Mouse (Mus musculus) liver, embryonic 11.5 days (tissue): ENCODE results near the gene Mageb1. TPM values are rescaled to one million over a fixed set of nuclear protein-coding genes. Genes with fewer than 3 reads are reported as not detected.
"Not testable (repeated sequence)": the region's sequence is repeated elsewhere in the genome, so short reads cannot be mapped to it uniquely, and the experiment has no call there.

Experiments
- ATAC-seq: fragments of 200-750 bp; cut with Nextera tagmentation; replicated peaks from 2 replicates; pipeline ENCODE4 v1.8.0; 2017; ENCODE audit warnings: moderate number of reproducible peaks, mild to moderate bottlenecking, moderate TSS enrichment, moderate library complexity; ENCODE audit not compliant: low FRiP score
- DNase-seq: peaks from one replicate; pipeline ENCODE4 v3.0.0-alpha.2; 2017; ENCODE audit warnings: low spot score
- H3K27ac ChIP-seq: fragments of 300-500 bp; sonication (generic); 2 replicates; pipeline ENCODE4 v1.5.1; 2014; ENCODE audit warnings: mild to moderate bottlenecking, low read depth, low read length, control low read depth
- H3K27me3 ChIP-seq: fragments of 300-500 bp; sonication (generic); replicated peaks from 2 replicates; pipeline ENCODE4 v1.6.1; 2014; ENCODE audit warnings: low read length, mixed read lengths; ENCODE audit not compliant: control insufficient read depth, insufficient read depth
- H3K36me3 ChIP-seq: fragments of 300-500 bp; sonication (generic); 2 replicates; pipeline ENCODE4 v1.6.1; 2014; ENCODE audit warnings: mild to moderate bottlenecking, low read length, moderate library complexity, mixed read lengths; ENCODE audit not compliant: control insufficient read depth, insufficient read depth
- H3K4me1 ChIP-seq: fragments of 300-500 bp; sonication (generic); replicated peaks from 2 replicates; pipeline ENCODE4 v1.6.1; 2014; ENCODE audit warnings: low read length, mixed read lengths; ENCODE audit not compliant: control insufficient read depth, insufficient read depth
- H3K4me2 ChIP-seq: fragments of 300-500 bp; sonication (generic); 2 replicates; pipeline ENCODE4 v1.6.1; 2014; ENCODE audit warnings: mild to moderate bottlenecking, control low read depth, moderate library complexity
- H3K4me3 ChIP-seq: fragments of 300-500 bp; sonication (generic); 2 replicates; pipeline ENCODE4 v1.5.1; 2014; ENCODE audit warnings: low read depth, low read length, control low read depth
- H3K9ac ChIP-seq: fragments of 300-500 bp; sonication (generic); 2 replicates; pipeline ENCODE4 v1.6.1; 2014; ENCODE audit warnings: low read depth, low read length, control low read depth
- H3K9me3 ChIP-seq: fragments of 300-500 bp; sonication (generic); 2 replicates; pipeline ENCODE4 v1.6.1; 2016; ENCODE audit warnings: low read length, inconsistent platforms, mixed read lengths; ENCODE audit not compliant: control insufficient read depth
- WGBS: fragments of 180-500 bp; shearing (Covaris S2); extraction: QIAGEN DNeasy Blood & Tissue Kit; methylation state at CpG from one replicate; pipeline ENCODE4 v1.1.7; 2014; 5-methylcytosine and 5-hydroxymethylcytosine counted together
- polyA plus RNA-seq: library from polyadenylated mRNA; unstranded; fragments of >200 nt; fragmentation: Nextera tagmentation; extraction: Ambion mirVana; gene quantifications from 2 replicates; pipeline ENCODE4 v1.2.1, GENCODE M21; 2014

Mageb1 gene
- polyA plus RNA-seq: not detected in 2 replicates

DNA sequence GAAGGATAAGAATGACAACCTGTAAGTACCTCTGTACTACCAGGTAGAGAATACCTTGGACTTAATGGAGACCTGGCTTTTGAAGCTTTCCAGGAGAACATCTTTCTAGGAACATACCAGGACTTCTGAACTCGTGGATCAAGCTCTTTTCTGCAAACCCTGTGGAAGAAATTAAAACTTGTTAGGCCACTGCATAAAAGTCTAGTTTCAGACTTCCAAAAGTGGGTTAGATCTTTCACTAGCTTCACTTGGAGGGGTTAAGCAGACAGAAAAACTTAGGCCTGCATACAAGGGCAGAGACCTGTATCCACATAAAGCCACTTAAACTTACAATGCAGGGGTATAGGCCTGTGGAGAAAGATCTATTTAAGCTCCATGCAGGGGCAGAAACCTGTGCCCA is at the start of gene Mageb1:
Gene Mageb1, minus strand, starts transcription at position 101 of the 400 bp plus-strand sequence.
- not testable (repeated sequence) for H3K4me1 ChIP-seq
- WGBS: 33% methylated on average over 1 of the region's 1 CpGs

More for the DNA sequence above, at the start of gene Mageb1:
- not testable (repeated sequence) for H3K4me3 ChIP-seq, H3K4me2 ChIP-seq, ATAC-seq, H3K27me3 ChIP-seq, H3K9ac ChIP-seq, H3K36me3 ChIP-seq, H3K9me3 ChIP-seq, DNase-seq, H3K27ac ChIP-seq

Other genes with a start within 250 kb of the Mageb1 start
- not detected in 2 replicates for gene Mageb5, start 233.3 kb downstream of the Mageb1 start, polyA plus RNA-seq